Comparison of ENCODE assay signal across 7 mouse cellular contexts in genomic region chr4:117124518-117125347, GRCm38 (mm10). TPM values are rescaled to one million over a fixed set of nuclear protein-coding genes. Genes with fewer than 3 reads are reported as not detected.
DNase-seq lines count a peak whose midpoint lies in the region; ATAC-seq and TF ChIP-seq lines count a peak whose summit lies in the region.

No protein-coding gene starts in this region.

- TF ChIP-seq EP300 in lung, postnatal 0 days (IDR thresholded peaks at IDR 0.05): no peak

- no peak overlapping the region for H3K4me3 ChIP-seq in lung, postnatal 0 days (ENCODE audit: low read depth, low read length)
- H3K4me3 ChIP-seq in small intestine, adult 2 months (ENCODE audit: low read depth, low read length): no peak overlapping the region

- no peaks in the 10 kb centered on the region for H3K36me3 ChIP-seq in lung, postnatal 0 days (ENCODE audit: insufficient read depth, low read length)
- peaks cover 13% of the 10 kb centered on the region for H3K36me3 ChIP-seq in small intestine, adult 2 months (ENCODE audit: control insufficient read depth, insufficient read depth, low read length)

- 0 out of 2 replicates have a peak, but pooled peaks have one; percentile 10 for TF ChIP-seq CTCF in lung, postnatal 0 days (IDR thresholded peaks at IDR 0.05)
- no peak for TF ChIP-seq CTCF in small intestine, adult 2 months (IDR thresholded peaks at IDR 0.05; ENCODE audit: extremely low read depth, insufficient read length, insufficient replicate concordance, low read depth, low read length)

- H3K27me3 ChIP-seq in lung, postnatal 0 days (replicated peaks; ENCODE audit: insufficient read depth, low read length): no peaks in the 10 kb centered on the region
- no peaks in the 10 kb centered on the region for H3K27me3 ChIP-seq in small intestine, adult 2 months (ENCODE audit: control insufficient read depth, insufficient read depth, low read length)

- H3K4me2 ChIP-seq in lung, postnatal 0 days (replicated peaks; ENCODE audit: low read depth, low read length): 0 out of 2 replicates have a peak overlapping the region, but pooled peaks have one; percentile 1

- ATAC-seq in CD4-positive, CD25-positive, alpha-beta regulatory T cell, adult 4 months: peak; percentile 73
- ATAC-seq in lung, postnatal 0 days: no peak

- H3K27ac ChIP-seq in lung, postnatal 0 days (ENCODE audit: low read length): peak overlapping the region; percentile 88
- peak overlapping the region; percentile 95 for H3K27ac ChIP-seq in small intestine, adult 2 months (ENCODE audit: insufficient read depth, low read depth, low read length)

- TF ChIP-seq POLR2A in small intestine, adult 2 months (IDR thresholded peaks at IDR 0.05; ENCODE audit: low read depth, low read length): no peak; the same call in 1 of the 2 replicates

- peak overlapping the region; percentile 16; the same call in 1 of the 2 replicates for H3K9ac ChIP-seq in lung, postnatal 0 days (replicated peaks; ENCODE audit: low read depth)

- 35% methylated on average over 14 of the region's 14 CpGs for WGBS in lung, postnatal 0 days
- WGBS in small intestine, adult 2 months: 62% methylated on average over 14 of the region's 14 CpGs

- H3K4me1 ChIP-seq in lung, postnatal 0 days (ENCODE audit: insufficient read depth, low read depth, low read length): peaks cover 20% of the 10 kb centered on the region
- H3K4me1 ChIP-seq in small intestine, adult 2 months (ENCODE audit: control insufficient read depth, insufficient read depth, insufficient read length, low read length): peaks cover 32% of the 10 kb centered on the region

- peak; percentile 77 for DNase-seq in R1 (ENCODE audit: low read depth, low spot score)
- DNase-seq in heart, adult 18-20 months: peak; percentile 71 to 77
- DNase-seq in kidney, adult 11 months: peak; percentile 30
- DNase-seq in lung, postnatal 0 days (ENCODE audit: low spot score): peak; percentile 49
- no peak for DNase-seq in frontal cortex, postnatal 10 days (ENCODE audit: low spot score in 2 of 2)

- H3K9me3 ChIP-seq in lung, postnatal 0 days (ENCODE audit: low read length): no peaks in the 10 kb centered on the region

RNA-seq across cellular contexts. Expression of gene Btbd19, which starts 0.8 kb away (rescaled TPM):
- polyA plus RNA-seq in CD4-positive, CD25-positive, alpha-beta regulatory T cell, adult 4 months (2017; shearing (Covaris generic)): 10 to 100 TPM; 18.5 to 19.2 TPM
- total RNA-seq in heart, adult 18-20 months (2021): 1 to 10 TPM; 3.4 to 3.5 TPM
- polyA plus RNA-seq in lung, postnatal 0 days (2015; fragmentation: Nextera tagmentation; extraction: Ambion mirVana): 3.8 and 4.3 TPM in 2 replicates
- polyA plus RNA-seq in small intestine, adult 2 months (2012; rRNA removed): 3.8 and 4.5 TPM in 2 replicates

RNA-seq across cellular contexts. Expression of gene Tctex1d4, which starts 1.9 kb away (rescaled TPM):
- polyA plus RNA-seq in CD4-positive, CD25-positive, alpha-beta regulatory T cell, adult 4 months (2017; shearing (Covaris generic)): 1 to 10 TPM; 3.2 to 6.2 TPM
- total RNA-seq in heart, adult 18-20 months (2021): under 1 TPM in 1 of 2 experiments, not detected in 1; 0.64 TPM
- polyA plus RNA-seq in lung, postnatal 0 days (2015; fragmentation: Nextera tagmentation; extraction: Ambion mirVana): 26.1 and 27.2 TPM in 2 replicates
- 0.33 and 0.62 TPM in 2 replicates for polyA plus RNA-seq in small intestine, adult 2 months (2012; rRNA removed)

RNA-seq across cellular contexts. Expression of gene Plk3, which starts 9.0 kb away (rescaled TPM):
- polyA plus RNA-seq in CD4-positive, CD25-positive, alpha-beta regulatory T cell, adult 4 months (2017; shearing (Covaris generic)): 10 to 100 TPM; 12.2 to 13.2 TPM
- 1 to 10 TPM; 1.4 TPM for total RNA-seq in heart, adult 18-20 months (2021)
- 4.0 and 5.0 TPM in 2 replicates for polyA plus RNA-seq in lung, postnatal 0 days (2015; fragmentation: Nextera tagmentation; extraction: Ambion mirVana)
- polyA plus RNA-seq in small intestine, adult 2 months (2012; rRNA removed): 23.5 and 23.9 TPM in 2 replicates

RNA-seq across cellular contexts. Expression of gene Ptch2, which starts 28.9 kb away (rescaled TPM):
- polyA plus RNA-seq in CD4-positive, CD25-positive, alpha-beta regulatory T cell, adult 4 months (2017; shearing (Covaris generic)): under 1 TPM in 1 of 2 experiments, not detected in 1; 0.76 TPM
- total RNA-seq in heart, adult 18-20 months (2021): under 1 TPM; 0.39 to 0.40 TPM
- polyA plus RNA-seq in lung, postnatal 0 days (2015; fragmentation: Nextera tagmentation; extraction: Ambion mirVana): 3.6 and 4.0 TPM in 2 replicates
- polyA plus RNA-seq in small intestine, adult 2 months (2012; rRNA removed): 2.4 and 3.7 TPM in 2 replicates

RNA-seq across cellular contexts. Expression of gene Rps8, which starts 31.3 kb away (rescaled TPM):
- polyA plus RNA-seq in CD4-positive, CD25-positive, alpha-beta regulatory T cell, adult 4 months (2017; shearing (Covaris generic)): 100 to 1,000 TPM; 663 to 923 TPM
- 100 to 1,000 TPM; 587 to 633 TPM for total RNA-seq in heart, adult 18-20 months (2021)
- 633 and 681 TPM in 2 replicates for polyA plus RNA-seq in lung, postnatal 0 days (2015; fragmentation: Nextera tagmentation; extraction: Ambion mirVana)
- 205 and 258 TPM in 2 replicates for polyA plus RNA-seq in small intestine, adult 2 months (2012; rRNA removed)

Comparison
In these comparisons a context has a peak if more than half of its experiments do, and no peak if none do; other contexts are left out.
1. DNase-seq: peak in R1 (single experiment), heart, adult 18-20 months (2 of 2), kidney, adult 11 months (single experiment) and lung, postnatal 0 days (single experiment); none in frontal cortex, postnatal 10 days (0 of 2).